Mouse (Mus musculus) T-cell, adult 2 months (primary cell): Measurements from ENCODE around the gene Gm20509.
"Not testable (repeated sequence)": the region's sequence is repeated elsewhere in the genome, so short reads cannot be mapped to it uniquely, and the experiment has no call there.

ENCODE experiments used
- DNase-seq: peaks from one replicate; pipeline ENCODE4 v3.0.0; 2022; ENCODE audit warnings: low spot score

Gm20509 gene

DNA sequence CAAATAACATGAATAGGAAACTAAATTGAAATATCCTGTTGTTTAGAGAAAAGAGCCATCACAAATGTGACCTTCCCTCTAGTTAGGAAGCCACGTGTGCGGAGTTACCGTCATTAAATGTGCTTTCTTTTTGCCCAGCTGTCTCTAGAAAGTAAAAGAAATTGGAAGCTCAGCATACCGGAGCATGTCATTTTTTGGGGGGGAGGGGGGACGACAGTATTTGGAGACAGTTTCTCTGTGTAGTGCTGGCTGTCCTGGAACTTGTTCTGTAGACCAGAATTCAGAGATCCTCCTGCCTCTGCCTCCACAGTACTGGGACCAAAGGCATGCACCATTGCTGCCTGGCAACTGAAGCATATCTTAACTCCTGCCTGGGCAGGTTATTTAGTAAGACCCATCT is 734 bp upstream of the Gm20509 start, which contains the start of gene Khdc3:
Khdc3 (plus strand) TSS at position 301 of the 400 bp plus-strand sequence.
- no peak for DNase-seq

DNA sequence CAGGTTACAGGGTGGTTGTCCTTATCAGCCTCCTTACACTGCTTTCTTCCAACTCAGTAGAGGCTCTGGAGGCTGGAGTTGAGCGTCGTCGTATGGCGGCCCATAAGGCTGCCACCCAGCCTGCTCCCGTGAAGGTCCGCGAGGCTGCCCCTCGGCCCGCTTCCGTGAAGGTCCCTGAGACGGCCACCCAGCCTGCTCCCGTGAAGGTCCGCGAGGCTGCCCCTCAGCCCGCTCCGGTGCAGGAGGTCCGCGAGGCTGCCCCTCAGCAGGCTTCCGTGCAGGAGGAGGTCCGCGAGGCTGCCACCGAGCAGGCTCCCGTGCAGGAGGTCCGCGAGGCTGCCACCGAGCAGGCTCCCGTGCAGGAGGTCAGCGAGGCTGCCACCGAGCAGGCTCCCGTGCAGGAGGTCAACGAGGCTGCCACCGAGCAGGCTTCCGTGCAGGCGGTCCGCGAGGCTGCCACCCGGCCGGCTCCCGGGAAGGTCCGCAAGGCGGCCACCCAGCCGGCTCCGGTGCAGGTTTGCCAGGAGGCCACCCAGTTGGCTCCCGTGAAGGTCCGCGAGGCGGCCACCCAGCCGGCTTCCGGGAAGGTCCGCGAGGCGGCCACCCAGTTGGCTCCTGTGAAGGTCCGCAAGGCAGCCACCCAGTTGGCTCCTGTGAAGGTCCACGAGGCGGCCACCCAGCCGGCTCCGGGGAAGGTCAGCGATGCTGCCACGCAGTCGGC is 1.0 kb downstream of the Gm20509 start:
- DNase-seq, result no peak

DNA sequence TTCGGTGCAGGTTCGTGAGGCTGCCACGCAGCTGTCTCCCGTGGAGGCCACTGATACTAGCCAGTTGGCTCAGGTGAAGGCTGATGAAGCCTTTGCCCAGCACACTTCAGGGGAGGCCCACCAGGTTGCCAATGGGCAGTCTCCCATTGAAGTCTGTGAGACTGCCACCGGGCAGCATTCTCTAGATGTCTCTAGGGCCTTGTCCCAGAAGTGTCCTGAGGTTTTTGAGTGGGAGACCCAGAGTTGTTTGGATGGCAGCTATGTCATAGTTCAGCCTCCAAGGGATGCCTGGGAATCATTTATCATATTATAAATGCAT is 1.6 kb downstream of the Gm20509 start:
- no peak for DNase-seq

DNA sequence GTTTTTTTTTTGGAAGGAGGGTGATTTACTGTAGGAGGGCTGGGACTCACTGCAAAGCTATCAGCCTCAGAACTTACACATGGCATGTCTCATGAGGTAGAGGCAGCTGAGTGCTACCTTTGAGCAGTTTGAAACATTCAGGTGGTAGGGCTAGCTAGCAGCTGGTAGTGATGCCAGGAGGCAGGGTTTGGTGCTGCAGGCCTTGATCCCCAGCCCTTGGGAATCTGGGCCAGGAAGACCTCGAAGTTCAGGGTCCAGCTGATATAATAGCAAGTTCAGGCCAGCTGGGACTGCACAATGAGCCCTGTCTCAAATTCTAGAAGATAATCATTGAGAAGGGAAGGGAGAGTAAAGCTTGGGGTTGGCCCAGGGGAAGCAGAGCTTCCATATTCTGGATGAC is 2.9 kb downstream of the Gm20509 start:
- DNase-seq, result no peak

DNA sequence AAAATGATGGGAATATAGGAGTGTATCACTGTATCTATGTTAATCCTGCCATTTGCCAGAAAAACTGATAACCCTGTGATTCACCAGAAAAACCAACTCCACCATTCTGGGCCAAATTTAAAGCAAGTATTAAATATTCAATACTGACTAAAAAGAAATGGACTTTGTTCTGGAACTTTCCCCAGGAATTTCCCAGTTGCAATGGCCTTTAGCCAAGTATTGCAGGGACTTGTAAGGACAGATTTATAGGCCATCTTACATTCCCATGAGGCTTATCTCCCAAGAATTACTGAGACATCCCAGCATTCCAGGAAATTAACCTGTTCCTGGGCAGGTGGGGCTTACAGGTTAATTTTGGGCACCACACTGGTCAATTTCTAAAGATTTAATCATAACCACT is 3.5 kb downstream of the Gm20509 start:
- no peak for DNase-seq

DNA sequence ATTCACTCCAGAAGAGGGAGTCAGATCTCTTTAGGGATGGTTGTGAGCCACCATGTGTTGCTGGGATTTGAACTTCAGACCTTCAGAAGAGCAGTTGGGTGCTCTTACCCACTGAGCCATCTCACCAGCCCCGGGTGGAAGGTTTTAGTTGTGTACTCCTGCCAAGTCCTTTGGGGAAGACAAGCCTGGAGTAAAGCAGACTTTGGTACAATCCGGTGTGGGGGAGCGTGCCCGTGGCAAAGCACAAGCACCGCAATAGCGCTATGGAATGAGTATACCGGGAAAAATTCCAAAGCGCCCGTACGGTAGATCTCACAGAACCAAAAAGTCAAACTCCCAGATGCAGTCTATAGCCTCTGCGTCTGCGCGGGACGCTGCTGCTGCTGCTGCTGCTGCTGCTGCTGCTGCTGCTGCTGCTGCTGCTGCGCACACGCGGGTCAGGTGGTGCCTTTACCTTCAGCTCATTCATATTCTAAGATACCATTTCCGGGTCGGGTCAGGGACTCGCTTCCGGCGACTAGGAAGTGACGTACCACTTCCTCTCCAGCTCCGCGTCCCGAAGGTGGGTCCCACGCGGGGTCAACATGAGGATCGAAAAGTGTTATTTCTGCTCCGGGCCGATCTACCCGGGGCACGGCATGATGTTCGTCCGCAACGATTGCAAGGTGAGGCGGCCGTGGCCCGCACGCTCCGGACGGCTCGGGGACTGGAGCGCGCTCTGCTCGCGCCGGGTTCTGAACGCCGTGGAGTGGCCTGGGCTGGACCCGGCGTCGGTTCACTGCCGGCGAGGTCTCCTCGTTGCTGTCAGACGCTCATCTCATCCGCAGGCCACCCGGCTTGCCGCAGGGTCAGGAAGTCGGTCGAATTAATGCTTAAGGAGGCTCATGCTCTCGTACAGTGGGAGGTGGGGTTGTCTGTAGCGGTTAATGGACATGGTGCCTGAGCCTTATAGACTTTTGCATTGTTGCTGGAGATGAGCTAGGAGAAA is 10.9 kb downstream of the Gm20509 start, which contains the start of gene Rsl24d1:
Rsl24d1 (plus strand) TSS at position 508 of the 988 bp plus-strand sequence.
- DNase-seq, result peak; percentile 91

DNA sequence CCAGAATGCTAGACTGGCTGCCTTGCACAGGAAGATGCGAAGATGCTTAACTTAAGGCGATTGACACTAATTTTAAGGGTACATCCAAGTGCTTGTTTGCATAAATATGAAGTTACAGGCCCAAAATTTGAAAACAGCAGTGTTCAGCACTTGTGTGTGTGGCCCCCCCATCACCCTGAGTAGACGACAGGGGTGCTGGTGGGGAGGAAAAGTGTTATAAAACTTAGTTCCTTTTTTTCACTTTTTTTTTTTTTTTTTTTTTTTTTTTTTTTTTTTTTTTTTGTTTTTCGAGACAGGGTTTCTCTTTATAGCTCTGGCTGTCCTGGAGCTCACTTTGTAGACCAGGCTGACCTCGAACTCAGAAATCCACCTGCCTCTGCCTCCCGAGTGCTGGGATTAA is 14.4 kb downstream of the Gm20509 start:
- DNase-seq, result not testable (repeated sequence)

DNA sequence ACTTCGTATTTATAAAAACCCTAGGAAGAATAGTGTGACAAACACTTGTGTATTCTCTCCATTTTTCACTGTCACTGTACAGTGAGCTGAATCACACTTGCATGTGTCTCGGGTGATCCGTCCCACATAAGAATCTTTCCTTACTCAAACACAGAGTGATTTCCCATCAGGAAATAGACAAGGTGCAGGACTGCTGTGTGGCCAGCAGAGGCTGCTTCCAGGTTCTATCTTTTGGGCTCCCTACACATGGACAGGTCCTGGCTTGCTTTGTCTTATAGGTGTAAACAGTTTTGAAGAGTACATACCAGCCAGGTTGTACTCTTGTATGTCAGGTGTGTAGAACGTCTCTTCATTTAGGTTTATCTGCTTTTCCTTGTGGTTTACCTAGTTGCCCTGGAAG is 15.7 kb downstream of the Gm20509 start:
- DNase-seq, result no peak

DNA sequence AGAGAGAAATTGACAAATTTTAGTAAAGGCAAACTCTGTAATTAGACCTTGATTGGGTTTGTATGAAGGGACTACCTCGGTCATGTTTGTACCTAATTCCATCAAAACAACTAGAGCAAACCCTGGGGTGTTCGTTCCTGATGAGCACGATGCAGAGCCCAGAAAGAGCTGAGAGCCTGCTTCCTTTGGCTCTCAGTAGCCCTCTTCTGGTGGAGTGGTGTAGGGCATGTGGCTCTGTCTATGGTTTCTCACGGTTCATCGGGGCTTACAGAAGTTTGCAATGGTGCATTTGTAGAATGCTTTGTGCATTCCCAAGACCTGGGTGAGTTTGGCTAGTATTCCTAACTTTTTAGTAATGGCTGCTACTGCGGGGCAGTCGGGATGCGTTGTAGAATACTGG is 19.5 kb downstream of the Gm20509 start:
- peak; percentile 21 for DNase-seq

DNA sequence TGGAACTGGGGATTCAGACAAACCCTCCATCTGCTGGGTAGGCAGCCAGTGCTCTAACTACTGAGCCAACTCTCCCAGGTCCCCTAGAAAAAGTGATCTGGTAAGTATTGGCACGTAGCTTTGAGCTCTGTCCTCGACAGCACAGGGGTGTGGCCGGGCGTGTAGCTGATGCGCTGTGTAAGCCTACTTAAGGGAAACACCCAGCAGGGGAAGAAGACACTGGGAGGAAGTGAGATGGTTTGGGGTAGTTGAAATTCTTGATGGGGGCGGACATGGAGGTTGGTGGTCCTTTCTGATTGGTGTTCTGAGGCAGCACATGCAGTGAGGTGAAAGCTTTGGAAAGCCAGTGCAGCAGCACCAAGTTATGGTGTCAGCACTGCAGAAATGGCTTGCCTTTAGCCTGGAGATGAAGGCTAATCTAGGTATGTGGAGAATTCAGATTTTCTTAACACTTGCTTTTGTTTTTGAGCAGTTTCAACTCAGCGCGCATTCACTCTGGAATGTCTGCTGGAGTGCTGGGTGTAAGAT is 22.8 kb downstream of the Gm20509 start:
- no peak for DNase-seq

DNA sequence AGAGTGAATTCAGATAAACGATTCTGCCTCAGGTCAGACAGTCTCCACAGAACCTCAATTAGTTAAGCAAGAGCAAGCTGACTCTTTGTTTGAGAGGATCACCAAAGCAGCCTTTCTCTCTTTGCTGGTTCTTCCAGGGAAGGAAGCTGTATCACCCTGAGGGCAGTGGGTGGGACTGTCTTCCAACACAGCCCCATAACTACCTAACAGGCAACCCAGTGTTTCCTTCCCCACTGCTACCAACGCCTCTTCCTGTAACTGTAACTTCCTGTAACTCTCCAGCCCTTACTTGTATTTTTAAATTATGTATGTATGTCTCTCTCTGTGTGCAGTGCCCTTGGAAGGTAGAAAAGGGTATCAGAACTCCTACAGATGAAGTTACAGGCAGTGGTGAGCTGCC is 25.2 kb downstream of the Gm20509 start:
- no peak for DNase-seq

DNA sequence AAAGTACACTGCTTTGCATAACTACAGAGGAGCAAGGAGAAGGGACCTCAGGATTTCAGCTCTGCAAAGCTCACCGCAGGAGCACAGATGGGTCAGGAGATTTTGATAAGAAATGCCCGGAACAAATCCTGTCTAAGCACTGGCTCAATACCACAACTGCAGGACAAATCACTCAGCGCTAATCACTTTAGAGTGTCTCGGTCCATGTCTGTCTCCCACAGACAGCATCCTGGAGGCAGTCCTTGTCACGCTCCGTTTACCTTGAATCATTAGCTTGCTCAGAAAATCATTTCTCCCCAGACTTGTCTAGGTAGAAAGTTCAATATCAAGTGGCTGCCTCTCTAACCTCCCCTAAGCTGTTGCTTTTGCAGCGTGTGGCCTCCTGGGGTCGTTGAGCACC is 27.6 kb downstream of the Gm20509 start:
- DNase-seq, result no peak

DNA sequence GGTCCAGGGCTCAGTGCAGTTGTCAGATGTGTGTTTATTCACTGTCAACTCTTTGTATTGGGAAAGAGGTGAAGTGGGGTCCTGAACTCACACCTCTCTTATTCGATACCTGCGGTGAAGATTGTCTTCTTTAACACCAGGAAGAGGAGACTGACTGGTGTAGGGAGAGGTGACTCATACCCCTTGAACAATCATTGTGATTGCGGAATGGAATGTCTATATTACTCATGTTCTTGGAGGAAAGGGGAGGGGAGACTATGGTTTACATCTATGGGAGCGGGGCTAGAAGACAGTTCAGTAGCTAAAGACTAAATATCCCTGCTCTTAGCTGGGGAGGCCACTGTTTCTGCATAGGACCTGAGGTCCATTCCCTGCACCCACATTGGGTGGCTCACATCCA is 28.3 kb downstream of the Gm20509 start:
- DNase-seq, result no peak

DNA sequence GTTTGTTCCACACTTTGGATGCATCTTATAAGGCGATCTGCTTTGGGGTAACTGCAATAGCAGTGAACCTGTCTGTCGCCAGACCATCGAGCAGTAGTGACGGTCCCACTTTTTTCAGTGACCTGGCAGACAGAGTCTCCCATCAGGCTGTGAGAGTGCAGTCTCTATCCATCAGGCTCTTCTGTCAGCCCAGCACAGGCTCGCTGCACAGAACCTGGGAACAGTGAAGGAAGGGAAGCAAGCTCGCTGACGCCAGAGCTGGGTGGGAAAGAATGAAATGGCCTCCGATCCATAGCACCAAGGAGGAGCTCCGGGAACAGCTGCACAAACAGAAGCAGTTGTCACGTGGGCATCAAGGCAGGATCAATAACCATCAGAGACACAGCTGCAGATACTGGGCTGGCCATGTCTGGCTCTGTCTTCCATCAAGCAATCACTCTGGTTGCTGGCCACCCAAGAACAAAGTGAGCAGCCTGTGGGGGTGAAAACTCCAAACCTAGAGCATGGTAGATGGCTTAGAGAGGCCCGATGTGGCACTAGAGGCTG is 35.1 kb downstream of the Gm20509 start:
- no peak for DNase-seq

DNA sequence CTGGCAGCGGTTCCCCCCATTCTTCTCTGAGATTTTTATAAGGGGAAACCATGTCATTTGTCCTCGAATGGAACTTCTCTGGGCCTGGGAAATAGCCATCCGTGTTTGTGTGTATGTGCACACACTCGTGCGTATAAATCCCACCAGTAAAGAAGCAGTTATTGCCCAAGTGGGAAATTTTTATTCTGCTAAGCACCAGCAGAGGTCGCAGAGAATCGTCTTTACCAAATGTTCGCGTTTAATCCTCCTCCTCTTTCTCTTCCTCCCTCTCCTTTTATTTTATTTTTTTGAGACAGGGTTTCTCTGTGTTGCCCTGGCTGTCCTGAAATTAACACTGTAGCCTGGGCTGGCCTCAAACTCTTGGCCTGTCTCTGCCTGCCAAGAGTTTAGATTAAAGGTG is 52.1 kb downstream of the Gm20509 start:
- no peak for DNase-seq

DNA sequence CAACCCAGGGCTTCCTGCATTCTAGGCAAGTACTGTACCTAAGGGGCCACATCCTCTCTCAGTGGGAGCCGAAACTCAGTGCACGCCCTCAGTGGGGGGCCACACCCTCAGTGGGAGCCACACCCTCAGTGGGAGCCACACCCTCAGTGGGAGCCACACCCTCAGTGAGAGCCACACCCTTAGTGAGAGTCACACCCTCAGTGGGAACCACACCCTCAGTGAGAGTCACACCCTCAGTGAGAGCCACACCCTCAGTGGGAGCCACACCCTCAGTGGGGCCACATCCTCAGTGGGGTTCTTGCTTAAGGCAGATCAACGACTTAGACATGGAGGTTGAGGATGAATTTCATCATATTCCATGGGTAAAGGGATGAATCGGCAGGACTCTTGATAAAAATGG is 55.7 kb downstream of the Gm20509 start:
- no peak for DNase-seq

DNA sequence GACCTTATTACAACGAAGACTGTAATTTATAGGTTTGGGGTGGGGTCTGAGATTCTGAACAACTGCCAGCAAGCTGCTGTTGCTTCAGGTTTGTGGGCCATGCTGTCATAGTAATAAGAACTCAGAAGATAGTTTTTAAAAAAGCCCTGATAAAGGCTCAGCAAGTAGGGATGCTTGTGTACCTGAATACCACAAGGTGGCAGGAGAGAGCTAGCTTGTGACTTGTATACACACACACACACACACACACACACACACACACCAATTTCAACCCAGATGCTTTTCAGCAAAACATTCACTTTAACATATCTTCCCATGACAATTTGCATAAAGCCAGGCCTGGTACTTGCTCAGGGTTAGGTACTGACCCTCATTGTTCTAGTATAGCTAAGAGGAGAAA is 57.0 kb downstream of the Gm20509 start:
- no peak for DNase-seq

DNA sequence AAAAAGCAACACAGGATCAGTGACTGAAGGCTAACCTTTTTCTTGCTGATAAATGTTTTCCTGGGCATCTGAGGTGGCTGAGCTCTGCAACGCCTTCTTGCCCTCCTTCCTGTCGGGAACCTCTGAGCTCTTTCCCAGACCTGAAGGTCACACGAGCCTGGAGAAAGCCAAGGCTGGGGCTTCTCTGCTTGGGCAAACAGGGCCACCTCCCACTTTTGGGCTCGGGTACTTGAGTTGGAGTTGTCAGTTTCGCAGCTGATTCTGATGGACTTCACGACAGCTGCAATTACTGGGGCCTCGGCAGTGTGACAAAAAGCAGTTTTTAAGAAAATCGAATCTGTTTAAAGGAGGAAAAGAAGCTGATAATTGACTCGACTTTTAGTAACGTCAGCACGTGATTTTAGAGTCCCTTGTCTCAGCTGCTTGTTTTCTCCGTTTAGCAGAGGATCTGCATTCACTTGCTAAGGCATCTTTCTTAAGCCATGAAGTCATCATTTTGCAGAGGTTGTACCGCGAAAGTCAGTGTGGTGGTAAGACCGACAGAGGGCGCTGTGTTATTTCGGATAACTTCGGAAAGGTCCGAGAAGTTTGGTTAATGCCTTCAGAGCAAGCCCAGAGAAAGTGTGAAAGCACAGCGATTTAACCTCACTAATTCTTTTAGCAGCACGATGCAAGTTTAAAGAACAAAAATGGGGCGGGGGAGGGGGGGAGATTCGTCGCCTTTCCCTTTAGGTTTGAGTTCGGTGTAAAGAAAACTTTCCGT is 60.5 kb downstream of the Gm20509 start:
- DNase-seq, result peak; percentile 32

DNA sequence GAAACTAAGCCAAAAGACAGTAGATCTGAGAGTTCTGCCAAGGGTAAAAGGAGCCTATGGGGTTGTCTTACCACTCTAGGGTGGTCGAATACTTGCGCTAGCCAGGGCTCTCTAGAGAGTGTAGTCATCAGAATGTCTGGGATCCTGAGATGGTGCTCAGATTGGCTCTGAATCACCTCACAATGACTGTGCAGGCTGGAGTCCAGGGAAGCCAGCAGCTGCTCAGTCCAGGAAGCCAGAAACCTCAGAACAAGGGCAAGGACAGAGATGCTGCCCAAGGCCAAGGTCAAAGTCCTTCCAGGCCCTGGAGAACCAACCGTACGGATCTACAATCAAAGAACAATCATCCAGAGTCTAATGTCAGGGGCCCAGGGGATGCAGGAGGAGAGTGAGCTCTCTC is 63.4 kb downstream of the Gm20509 start:
- no peak for DNase-seq
